In the genomic region with DNA sequence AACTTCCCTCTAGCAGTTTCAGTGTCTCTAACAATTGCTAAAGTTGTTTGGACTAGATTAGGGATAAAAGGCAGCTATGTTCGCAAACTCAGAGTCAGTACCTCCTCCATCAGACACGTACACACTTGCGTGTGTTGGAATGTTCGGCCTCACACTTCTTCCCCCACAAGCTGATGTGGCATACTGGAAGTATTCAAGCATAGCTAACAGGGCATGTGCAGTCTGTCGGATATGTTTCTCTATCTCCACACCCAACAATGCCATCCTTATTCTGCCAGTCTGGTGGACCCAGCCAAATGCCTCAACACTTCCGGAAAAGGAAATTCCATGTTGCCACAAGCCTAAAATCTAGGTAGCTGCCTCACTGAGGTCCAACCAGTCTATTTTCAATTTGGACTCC, we compare ENCODE assay signal across 11 mouse cellular contexts.
DNase-seq lines count a peak whose midpoint lies in the region; ATAC-seq and TF ChIP-seq lines count a peak whose summit lies in the region.
"Had no signal": no experiment of that assay in that cellular context is flagged by ENCODE, and none has a peak within 500 bp of the region (broad histone marks: within the 10 kb centered on the region; RNA-seq: fewer than 3 reads in every experiment).

No protein-coding gene starts in this region.

- intact Hi-C loops in left cerebral cortex, adult 2 months (cut with DNase I), result no loop called here
- intact Hi-C loops in heart, postnatal 14 days (cut with DNase I), result no loop called here

- H3K27ac ChIP-seq in left cerebral cortex, adult 2 months, result peak overlapping the region; percentile 66
- peak overlapping the region; percentile 68 for H3K27ac ChIP-seq in forebrain, embryonic 12.5 days
- H3K27ac ChIP-seq in limb, embryonic 13.5 days, result peak overlapping the region; percentile 39; the same call in 1 of the 2 replicates

- no peak overlapping the region for H3K4me3 ChIP-seq in left cerebral cortex, adult 2 months
- H3K4me3 ChIP-seq in forebrain, embryonic 12.5 days (replicated peaks), result no peak overlapping the region
- no peak overlapping the region for H3K4me3 ChIP-seq in limb, embryonic 13.5 days

- H3K36me3 ChIP-seq in forebrain, embryonic 12.5 days (replicated peaks), result no peaks in the 10 kb centered on the region
- no peaks in the 10 kb centered on the region for H3K36me3 ChIP-seq in limb, embryonic 13.5 days

- no peak overlapping the region for H3K9ac ChIP-seq in forebrain, embryonic 12.5 days
- H3K9ac ChIP-seq in limb, embryonic 13.5 days, result no peak overlapping the region

- H3K4me1 ChIP-seq in forebrain, embryonic 12.5 days, result peaks cover 20% of the 10 kb centered on the region
- peaks cover 9% of the 10 kb centered on the region for H3K4me1 ChIP-seq in limb, embryonic 13.5 days

- 0 out of 2 replicates have a peak overlapping the region, but pooled peaks have one; percentile 23 for H3K4me2 ChIP-seq in forebrain, embryonic 12.5 days
- H3K4me2 ChIP-seq in limb, embryonic 13.5 days (replicated peaks), result no peak overlapping the region
- H3K4me2 ChIP-seq: liver, embryonic 11.5 days had no signal

- no peaks in the 10 kb centered on the region for H3K27me3 ChIP-seq in forebrain, embryonic 12.5 days
- H3K27me3 ChIP-seq in limb, embryonic 13.5 days, result no peaks in the 10 kb centered on the region

- peak in 1 of 2 experiments; percentile 22 for DNase-seq in left cerebral cortex, adult 2 months (ENCODE audit: extremely low spot score in 1 of 2, low spot score in 2 of 2)
- DNase-seq in left cerebral cortex, adult 11 months (ENCODE audit: low spot score), result no peak
- peak; percentile 73 for DNase-seq in Muller cell, postnatal 12 days (ENCODE audit: inconsistent ontology term)
- no peak for DNase-seq in heart, postnatal 14 days
- DNase-seq in gastrocnemius, adult 18-20 months (ENCODE audit: low spot score), result no peak

- H3K9me3 ChIP-seq in forebrain, embryonic 12.5 days, result no peaks in the 10 kb centered on the region
- no peaks in the 10 kb centered on the region for H3K9me3 ChIP-seq in limb, embryonic 13.5 days

- no peak for TF ChIP-seq CTCF in left cerebral cortex, adult 2 months (IDR thresholded peaks at IDR 0.05)

- 40% methylated on average over 6 of the region's 6 CpGs for WGBS in forebrain, embryonic 12.5 days
- 69% methylated on average over 6 of the region's 6 CpGs for WGBS in limb, embryonic 13.5 days

- peak; percentile 79; the same call in 1 of the 2 replicates for ATAC-seq in forebrain, embryonic 12.5 days (ENCODE audit: low FRiP score)
- ATAC-seq in limb, embryonic 13.5 days (ENCODE audit: low FRiP score, low read depth), result no peak
- ATAC-seq in monocyte, adult 5-6 weeks (replicated peaks; ENCODE audit: insufficient number of reproducible peaks, low FRiP score, low TSS enrichment, poor library complexity, severe bottlenecking), result no peak
- ATAC-seq: CD4-positive, CD25-positive, alpha-beta regulatory T cell, adult 4 months; inflammation-experienced regulatory T-cells, adult 6 months had no signal
